Mouse (Mus musculus) heart, adult 2 months (tissue): ENCODE data around the gene Lamb3. TPM values are rescaled to one million over a fixed set of nuclear protein-coding genes. Genes with fewer than 3 reads are reported as not detected.

Experiments used
- DNase-seq, 2 experiments: peaks; one replicate each; pipeline ENCODE4 v3.0.0; 2021
- H3K27ac ChIP-seq: fragments of 200-600 bp; 2 replicates; pipeline ENCODE4 v1.8.1; 2022
- H3K27me3 ChIP-seq: fragments of 200-500 bp; 2 replicates; pipeline ENCODE4 v1.6.1; 2012; ENCODE audit warnings: mild to moderate bottlenecking, low read length, inconsistent platforms, mixed read lengths; ENCODE audit not compliant: control insufficient read depth, insufficient read depth
- H3K36me3 ChIP-seq: fragments of 200-500 bp; 2 replicates; pipeline ENCODE4 v1.6.1; 2012; ENCODE audit warnings: low read length, inconsistent platforms; ENCODE audit not compliant: control insufficient read depth, insufficient read depth
- H3K4me1 ChIP-seq: fragments of 200-500 bp; 2 replicates; pipeline ENCODE4 v1.6.1; 2011; ENCODE audit warnings: low read length; ENCODE audit not compliant: control insufficient read depth, insufficient read depth
- H3K4me3 ChIP-seq: fragments of 200-600 bp; 2 replicates; pipeline ENCODE4 v1.8.1; 2022
- H3K79me2 ChIP-seq: fragments of 200-500 bp; replicated peaks from 2 replicates; pipeline ENCODE4 v1.6.1; 2012; ENCODE audit warnings: mild to moderate bottlenecking, inconsistent platforms, low read length, moderate library complexity, mixed read lengths; ENCODE audit not compliant: control insufficient read depth, insufficient read depth
- H3K9ac ChIP-seq: fragments of 200-500 bp; 2 replicates; pipeline ENCODE4 v1.6.1; 2012; ENCODE audit warnings: low read depth, mild to moderate bottlenecking, control low read depth, inconsistent platforms, low read length, mixed read lengths
- CTCF ChIP-seq: fragments of 200-600 bp; IDR thresholded peaks from 2 replicates; pipeline ENCODE4 v1.8.1; 2022; ENCODE audit warnings: antibody characterized with exemption, mild to moderate bottlenecking, moderate library complexity
- EP300 ChIP-seq: fragments of 200-500 bp; IDR thresholded peaks from 2 replicates; pipeline ENCODE4 v1.6.1; 2011; ENCODE audit warnings: low read depth, low read length, control low read depth; ENCODE audit not compliant: insufficient read depth
- POLR2A ChIP-seq: fragments of 200-500 bp; IDR thresholded peaks from 2 replicates; pipeline ENCODE4 v1.6.1; 2011; ENCODE audit warnings: mild to moderate bottlenecking, low read depth, low read length, control low read depth; ENCODE audit not compliant: insufficient read depth
- WGBS: fragments of 180-500 bp; shearing (Covaris S2); methylation state at CpG from one replicate; pipeline ENCODE4 v1.1.7; 2018; 5-methylcytosine and 5-hydroxymethylcytosine counted together
- intact Hi-C: fragments of 180-260 bp; cut with DNase I; formaldehyde crosslinking; loops from one replicate; pipeline ENCODE4 v1.15.1; 2025
- polyA plus RNA-seq: library from polyadenylated mRNA; depleted of rRNA; stranded (reverse); fragments of >200 nt; gene quantifications from 2 replicates; pipeline ENCODE4 v1.2.3, GENCODE M21; 2012
- total RNA-seq, 2 experiments: library from RNA; stranded (reverse); gene quantifications; 2 replicates each; pipeline ENCODE4 v1.2.3; 2021

The Lamb3 gene
- total and polyA plus RNA-seq, 3 experiments: 9.2 to 11.9 (median 11.4) TPM

GRCm38 (mm10) chr1:193232732-193233131 lies 25.2 kb downstream of the Lamb3 start:
- TF ChIP-seq CTCF: no peak
- TF ChIP-seq EP300: no peak
- no peak for TF ChIP-seq POLR2A
- Histone ChIP-seq H3K27me3 (no peaks in the 10 kb centered on the region), H3K4me1 (no peaks in the 10 kb centered on the region), H3K36me3 (no peaks in the 10 kb centered on the region), H3K4me3 (no peak overlapping the region), H3K27ac (no peak overlapping the region), H3K9ac (no peak overlapping the region), H3K79me2 (no peaks in the 10 kb centered on the region)
- intact Hi-C loops: no loop called here
- 83% methylated on average over 2 of the region's 2 CpGs for WGBS
- DNase-seq: no peak

- H3K79me2 ChIP-seq: no peaks in the 10 kb centered on the region
- WGBS: 86% methylated on average over 2 of the region's 2 CpGs
- intact Hi-C loops: no loop called here
- TF ChIP-seq EP300: no peak
- TF ChIP-seq CTCF: no peak
- TF ChIP-seq POLR2A: no peak
- DNase-seq: no peak
- no peak overlapping the region for H3K9ac ChIP-seq
- no peak overlapping the region for H3K4me3 ChIP-seq
- no peaks in the 10 kb centered on the region for H3K27me3 ChIP-seq
- H3K36me3 ChIP-seq: no peaks in the 10 kb centered on the region
- no peak overlapping the region for H3K27ac ChIP-seq
- no peaks in the 10 kb centered on the region for H3K4me1 ChIP-seq
Measured at GRCm38 (mm10) chr1:193234130-193234645, 26.7 kb downstream of the Lamb3 start.

GRCm38 (mm10) chr1:193234930-193235329 lies 27.4 kb downstream of the Lamb3 start:
- Histone ChIP-seq H3K79me2 (no peaks in the 10 kb centered on the region), H3K4me3 (no peak overlapping the region), H3K9ac (no peak overlapping the region), H3K27ac (no peak overlapping the region), H3K36me3 (no peaks in the 10 kb centered on the region), H3K27me3 (no peaks in the 10 kb centered on the region), H3K4me1 (no peaks in the 10 kb centered on the region)
- DNase-seq: no peak
- TF ChIP-seq POLR2A (no peak), CTCF (no peak), EP300 (no peak)
- intact Hi-C loops: no loop called here
- 69% methylated on average over 7 of the region's 7 CpGs for WGBS

DNA sequence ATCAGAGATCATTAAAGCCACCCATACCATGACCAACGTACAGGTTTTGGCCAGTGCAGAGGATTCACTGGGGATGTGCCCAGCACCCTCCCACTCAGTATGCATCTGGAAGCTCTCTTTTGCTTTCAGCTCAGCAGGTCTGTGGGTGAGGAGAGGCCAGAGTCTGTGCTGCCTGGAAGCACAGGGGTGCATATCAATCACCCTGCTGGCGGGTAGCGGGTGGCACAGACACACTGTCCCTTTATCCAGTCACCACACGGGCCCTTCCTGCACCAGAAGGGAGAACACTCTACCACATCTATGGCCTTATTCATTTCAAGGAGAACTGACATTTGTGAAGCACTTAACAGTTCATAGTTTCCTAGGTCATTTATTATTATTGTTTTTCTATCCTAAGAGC lies 30.9 kb downstream of the Lamb3 start:
- peaks cover 2% of the 10 kb centered on the region; the same call in 1 of the 2 replicates for H3K36me3 ChIP-seq
- peaks cover 5% of the 10 kb centered on the region for H3K4me1 ChIP-seq
- H3K4me3 ChIP-seq: no peak overlapping the region
- WGBS: 58% methylated on average over 4 of the region's 4 CpGs
- H3K27me3 ChIP-seq: no peaks in the 10 kb centered on the region
- no peak overlapping the region for H3K9ac ChIP-seq
- TF ChIP-seq CTCF (no peak), POLR2A (no peak), EP300 (no peak)
- intact Hi-C loops: no loop called here
- no peak for DNase-seq
- no peaks in the 10 kb centered on the region for H3K79me2 ChIP-seq
- no peak overlapping the region for H3K27ac ChIP-seq

DNA sequence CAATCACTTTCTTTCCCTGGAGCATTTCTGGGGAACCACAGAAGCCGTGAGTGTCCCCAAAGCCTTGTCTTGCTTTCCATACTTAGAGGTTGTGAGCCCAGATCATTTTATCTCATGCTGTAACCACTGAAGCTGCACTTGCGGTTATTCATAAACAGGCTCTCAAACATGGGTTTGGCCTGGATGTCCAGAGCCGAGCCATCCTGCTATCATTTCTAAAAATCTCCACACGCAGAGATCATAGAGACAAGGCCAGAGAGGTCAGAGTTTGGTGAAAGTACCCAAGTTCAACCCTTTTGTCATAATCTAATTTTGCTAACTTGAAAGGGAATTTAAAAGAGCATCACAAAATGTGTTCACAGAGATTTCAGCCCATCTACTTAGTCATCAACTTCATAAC lies 33.9 kb downstream of the Lamb3 start:
- no peak for TF ChIP-seq POLR2A
- no peak for TF ChIP-seq CTCF
- no peak for TF ChIP-seq EP300
- intact Hi-C loops: no loop called here
- Histone ChIP-seq H3K79me2 (no peaks in the 10 kb centered on the region), H3K36me3 (peaks cover 4% of the 10 kb centered on the region), H3K4me1 (peaks cover 7% of the 10 kb centered on the region), H3K9ac (no peak overlapping the region), H3K27me3 (no peaks in the 10 kb centered on the region), H3K27ac (no peak overlapping the region), H3K4me3 (no peak overlapping the region)
- DNase-seq: no peak
- WGBS: 90% methylated on average over 4 of the region's 4 CpGs

GRCm38 (mm10) chr1:193242238-193242637 lies 34.7 kb downstream of the Lamb3 start:
- no peaks in the 10 kb centered on the region for H3K79me2 ChIP-seq
- intact Hi-C loops: no loop called here
- DNase-seq: peak; percentile 84 to 90
- no peak for TF ChIP-seq CTCF
- TF ChIP-seq EP300: peak; percentile 89
- TF ChIP-seq POLR2A: peak; percentile 60; the same call in 1 of the 2 replicates
- no peaks in the 10 kb centered on the region for H3K27me3 ChIP-seq
- peaks cover 4% of the 10 kb centered on the region for H3K36me3 ChIP-seq
- H3K4me1 ChIP-seq: peaks cover 7% of the 10 kb centered on the region
- no peak overlapping the region; the same call in 1 of the 2 replicates for H3K27ac ChIP-seq
- WGBS: 46% methylated on average over 8 of the region's 8 CpGs
- no peak overlapping the region for H3K9ac ChIP-seq
- no peak overlapping the region for H3K4me3 ChIP-seq
